Mouse (Mus musculus) lung, postnatal 0 days (tissue): ENCODE measurements around the gene Orc2.

Source experiments
- CTCF ChIP-seq: IDR thresholded peaks from 2 replicates; pipeline ENCODE4 v1.5.1; 2016; ENCODE audit warnings: antibody characterized with exemption, mild to moderate bottlenecking
- EP300 ChIP-seq: IDR thresholded peaks from 2 replicates; pipeline ENCODE4 v1.6.1; 2016; ENCODE audit warnings: antibody characterized with exemption, mild to moderate bottlenecking, control low read depth

GRCm38 (mm10) chr1:58458867-58459266 is 46.0 kb downstream of the Orc2 start:
- TF ChIP-seq CTCF, result no peak
- no peak for TF ChIP-seq EP300
